ENCODE assay signal across 8 mouse cellular contexts in genomic region chr9:15044391-15045083, GRCm38 (mm10). TPM values are rescaled to one million over a fixed set of nuclear protein-coding genes. Genes with fewer than 3 reads are reported as not detected.
A peak's percentile ranks its signal among the peaks of the same experiment; 100 is the strongest.
DNase-seq lines count a peak whose midpoint lies in the region; ATAC-seq lines count a peak whose summit lies in the region.

No protein-coding gene starts in this region.

- peak overlapping the region; percentile 93 for H3K9ac ChIP-seq in lung, embryonic 15.5 days
- peak overlapping the region; percentile 89 for H3K9ac ChIP-seq in hindbrain, embryonic 12.5 days

- peak overlapping the region; percentile 91 for H3K27ac ChIP-seq in lung, embryonic 15.5 days
- peak overlapping the region; percentile 92 for H3K27ac ChIP-seq in hindbrain, embryonic 12.5 days

- H3K4me3 ChIP-seq in lung, embryonic 15.5 days: peak overlapping the region; percentile 94
- peak overlapping the region; percentile 83 for H3K4me3 ChIP-seq in hindbrain, embryonic 12.5 days

- ATAC-seq in lung, embryonic 15.5 days (ENCODE audit: borderline replicate concordance, extremely low read depth, low FRiP score, low TSS enrichment): no peak; the same call in none of the 2 replicates
- ATAC-seq in hindbrain, embryonic 12.5 days (ENCODE audit: low FRiP score): peak; percentile 68
- ATAC-seq in megakaryocyte-erythroid progenitor cell, adult 5-6 weeks (replicated peaks; ENCODE audit: low FRiP score, low TSS enrichment, poor library complexity, severe bottlenecking): no peak

- no peaks in the 10 kb centered on the region for H3K36me3 ChIP-seq in lung, embryonic 15.5 days
- no peaks in the 10 kb centered on the region for H3K36me3 ChIP-seq in hindbrain, embryonic 12.5 days

- WGBS in lung, embryonic 15.5 days: under 1% methylated on average over 28 of the region's 28 CpGs
- 1% methylated on average over 28 of the region's 28 CpGs for WGBS in hindbrain, embryonic 12.5 days

- peak overlapping the region; percentile 78 for H3K4me2 ChIP-seq in lung, embryonic 15.5 days
- peak overlapping the region; percentile 64 for H3K4me2 ChIP-seq in hindbrain, embryonic 12.5 days (replicated peaks)

- no peaks in the 10 kb centered on the region for H3K27me3 ChIP-seq in lung, embryonic 15.5 days
- H3K27me3 ChIP-seq in hindbrain, embryonic 12.5 days: no peaks in the 10 kb centered on the region

- H3K9me3 ChIP-seq in lung, embryonic 15.5 days: no peaks in the 10 kb centered on the region
- no peaks in the 10 kb centered on the region for H3K9me3 ChIP-seq in hindbrain, embryonic 12.5 days (replicated peaks)

- peaks cover 19% of the 10 kb centered on the region for H3K4me1 ChIP-seq in lung, embryonic 15.5 days
- H3K4me1 ChIP-seq in hindbrain, embryonic 12.5 days: peaks cover 23% of the 10 kb centered on the region

- peak; percentile 7 for DNase-seq in adrenal gland, adult 2 months
- no peak for DNase-seq in adrenal gland, adult 18-20 months (ENCODE audit: low spot score in 2 of 2)
- DNase-seq in lung, adult 18-20 months: no peak
- peak; percentile 45 for DNase-seq in mesoderm, embryonic 11.5 days (ENCODE audit: low read depth, low spot score)
- DNase-seq in thymus, postnatal 4 days: peak; percentile 52

RNA-seq across cellular contexts. Expression of gene Panx1, which starts 0.7 kb away (rescaled TPM):
- 10 to 100 TPM in 1 of 2 experiments, 1 to 10 TPM in 1; 7.1 to 10.1 TPM for total RNA-seq in adrenal gland, adult 2 months (2021)
- polyA plus RNA-seq in adrenal gland, adult 2 months (2012; rRNA removed): 21.1 and 27.5 TPM in 2 replicates
- 1 to 10 TPM; 5.7 to 9.3 TPM for total RNA-seq in adrenal gland, adult 18-20 months (2021)
- 31.7 and 38.6 TPM in 2 replicates for polyA plus RNA-seq in lung, embryonic 15.5 days (2015; fragmentation: Nextera tagmentation; extraction: Ambion mirVana)
- 104 and 114 TPM in 2 replicates for polyA plus RNA-seq in hindbrain, embryonic 12.5 days (2016; fragmentation: Nextera tagmentation; extraction: Ambion mirVana)
- 3.9 and 19.7 TPM in 2 replicates for total RNA-seq in megakaryocyte-erythroid progenitor cell, adult 5-6 weeks (2014; fragmentation: Nextera tagmentation)
- total RNA-seq in megakaryocyte-erythroid progenitor cell, adult 5-6 weeks (2017): 5.2 and 5.4 TPM in 2 replicates

Comparison
In these comparisons a context has a peak if more than half of its experiments do, and no peak if none do; other contexts are left out.
1. DNase-seq: peak in adrenal gland, adult 2 months (single experiment), mesoderm, embryonic 11.5 days (single experiment) and thymus, postnatal 4 days (single experiment); none in adrenal gland, adult 18-20 months (0 of 2) and lung, adult 18-20 months (0 of 2).